Mouse (Mus musculus) liver, adult 2 months (tissue): ENCODE measurements around the gene Fbxo22. TPM values are rescaled to one million over a fixed set of nuclear protein-coding genes. Genes with fewer than 3 reads are reported as not detected.

Experiments used
- DNase-seq: peaks from one replicate; pipeline ENCODE4 v3.0.0-alpha.2; 2011; ENCODE audit warnings: low read depth, low spot score; ENCODE audit errors: extremely low read depth
- H3K27ac ChIP-seq: fragments of 200-500 bp; replicated peaks from 2 replicates; pipeline ENCODE4 v1.5.1; 2012; ENCODE audit warnings: low read depth, mild to moderate bottlenecking, control low read depth, inconsistent platforms, low read length; ENCODE audit not compliant: insufficient read depth
- H3K27me3 ChIP-seq: fragments of 200-500 bp; 2 replicates; pipeline ENCODE4 v1.6.1; 2012; ENCODE audit warnings: mild to moderate bottlenecking, moderate library complexity, low read length, inconsistent platforms; ENCODE audit not compliant: control insufficient read depth, insufficient read depth
- H3K36me3 ChIP-seq: fragments of 200-500 bp; 2 replicates; pipeline ENCODE4 v1.6.1; 2012; ENCODE audit warnings: low read length, inconsistent platforms; ENCODE audit not compliant: control insufficient read depth, insufficient read depth
- H3K4me1 ChIP-seq: fragments of 200-500 bp; 2 replicates; pipeline ENCODE4 v1.6.1; 2011; ENCODE audit warnings: low read length; ENCODE audit not compliant: control insufficient read depth, insufficient read depth
- H3K4me3 ChIP-seq: fragments of 200-500 bp; 2 replicates; pipeline ENCODE4 v1.5.1; 2011; ENCODE audit warnings: low read depth, mild to moderate bottlenecking, control low read depth, low read length, moderate library complexity; ENCODE audit not compliant: insufficient read depth
- H3K79me2 ChIP-seq: fragments of 200-500 bp; 2 replicates; pipeline ENCODE4 v1.6.1; 2012; ENCODE audit warnings: inconsistent platforms, mild to moderate bottlenecking, low read length, moderate library complexity; ENCODE audit not compliant: control insufficient read depth, insufficient read depth
- H3K9ac ChIP-seq: fragments of 200-500 bp; 2 replicates; pipeline ENCODE4 v1.6.1; 2012; ENCODE audit warnings: low read depth, mild to moderate bottlenecking, control low read depth, inconsistent platforms, low read length
- CTCF ChIP-seq: fragments of 200-500 bp; IDR thresholded peaks from 2 replicates; pipeline ENCODE4 v1.5.1; 2011; ENCODE audit warnings: low read depth, low read length, control low read depth
- POLR2A ChIP-seq: fragments of 200-500 bp; IDR thresholded peaks from 2 replicates; pipeline ENCODE4 v1.6.1; 2011; ENCODE audit warnings: low read length, control low read depth; ENCODE audit not compliant: insufficient read depth; ENCODE audit errors: extremely low read depth
- WGBS: fragments of 180-500 bp; shearing (Covaris S2); methylation state at CpG from one replicate; pipeline ENCODE4 v1.1.7; 2018; 5-methylcytosine and 5-hydroxymethylcytosine counted together
- polyA plus RNA-seq: library from polyadenylated mRNA; depleted of rRNA; stranded (reverse); fragments of >200 nt; gene quantifications from 2 replicates; pipeline ENCODE4 v1.2.3, GENCODE M21; 2012; rRNA removed
- total RNA-seq: library from RNA; depleted of rRNA; stranded (reverse); fragments of >200 nt; gene quantifications from 2 replicates; pipeline ENCODE4 v1.2.3, GENCODE M21; 2014; rRNA removed

Gene Fbxo22
- total and polyA plus RNA-seq, 2 experiments: 18.3 to 45.4 TPM

- no peak overlapping the region for H3K9ac ChIP-seq
- no peak overlapping the region for H3K4me3 ChIP-seq
- H3K27ac ChIP-seq: no peak overlapping the region
- DNase-seq: no peak
- no peaks in the 10 kb centered on the region for H3K27me3 ChIP-seq
- H3K4me1 ChIP-seq: no peaks in the 10 kb centered on the region
- H3K36me3 ChIP-seq: no peaks in the 10 kb centered on the region
- no peaks in the 10 kb centered on the region for H3K79me2 ChIP-seq
- TF ChIP-seq CTCF: no peak
- no peak for TF ChIP-seq POLR2A
- 52% methylated on average over 5 of the region's 5 CpGs for WGBS
Measured at GRCm38 (mm10) chr9:55271960-55272560, 63.3 kb downstream of the Fbxo22 start.

- H3K27ac ChIP-seq: no peak overlapping the region
- TF ChIP-seq POLR2A: no peak
- no peak for TF ChIP-seq CTCF
Measured at GRCm38 (mm10) chr9:55273906-55274305, 65.2 kb downstream of the Fbxo22 start.

More at GRCm38 (mm10) chr9:55273906-55274305, 65.2 kb downstream of the Fbxo22 start:
- no peaks in the 10 kb centered on the region for H3K27me3 ChIP-seq
- H3K4me1 ChIP-seq: peaks cover 4% of the 10 kb centered on the region; the same call in 1 of the 2 replicates
- H3K36me3 ChIP-seq: no peaks in the 10 kb centered on the region
- no peaks in the 10 kb centered on the region for H3K79me2 ChIP-seq
- 91% methylated on average over 4 of the region's 4 CpGs for WGBS
- no peak for DNase-seq
- no peak overlapping the region for H3K9ac ChIP-seq
- H3K4me3 ChIP-seq: no peak overlapping the region

Other genes with a start within 250 kb of the Fbxo22 start
- gene Chrna5, start 228.0 kb upstream of the Fbxo22 start, total RNA-seq: not detected in 2 replicates
- not detected in 2 replicates for gene Chrna5, start 228.0 kb upstream of the Fbxo22 start, polyA plus RNA-seq
- not detected in 2 replicates for gene Chrna3, start 182.4 kb upstream of the Fbxo22 start, total RNA-seq
- gene Chrna3, start 182.4 kb upstream of the Fbxo22 start, polyA plus RNA-seq: not detected in 2 replicates
- gene Chrnb4, start 160.1 kb upstream of the Fbxo22 start, total RNA-seq: not detected in 2 replicates
- gene Chrnb4, start 160.1 kb upstream of the Fbxo22 start, polyA plus RNA-seq: not detected in 2 replicates
- 17.4 and 18.2 TPM in 2 replicates for gene Ube2q2, start 60.1 kb upstream of the Fbxo22 start, total RNA-seq
- 5.5 and 6.5 TPM in 2 replicates for gene Ube2q2, start 60.1 kb upstream of the Fbxo22 start, polyA plus RNA-seq
- gene Nrg4, start 117.9 kb downstream of the Fbxo22 start, total RNA-seq: 24.2 and 24.7 TPM in 2 replicates
- gene Nrg4, start 117.9 kb downstream of the Fbxo22 start, polyA plus RNA-seq: 4.5 and 5.3 TPM in 2 replicates
- 1.5 TPM in 2 replicates for gene Tmem266, start 118.0 kb downstream of the Fbxo22 start, total RNA-seq
- gene Tmem266, start 118.0 kb downstream of the Fbxo22 start, polyA plus RNA-seq: 1.5 and 1.7 TPM in 2 replicates